Mouse (Mus musculus): ENCODE data around the gene Entpd5.

- TF ChIP-seq CTCF (IDR thresholded peaks at IDR 0.05; ENCODE audit: insufficient read depth, low read length) (no peak), POLR2A (IDR thresholded peaks at IDR 0.05; ENCODE audit: borderline replicate concordance, extremely low read depth, low read depth, low read length) (no peak)
Observed at GRCm38 (mm10) chr12:84448181-84448580, 39.4 kb upstream of the Entpd5 start.
